Mouse (Mus musculus) frontal cortex, postnatal 36 days (tissue): Measurements from ENCODE around the gene Myh14.

Source experiments
- DNase-seq, 2 experiments: peaks; one replicate each; pipeline ENCODE4 v3.0.0; 2022; ENCODE audit warnings: low spot score in 2 of 2

Gene Myh14

GRCm38 (mm10) chr7:44672193-44672592, 1.6 kb upstream of the Myh14 start:
- DNase-seq, result no peak

GRCm38 (mm10) chr7:44669103-44669502, 1.5 kb downstream of the Myh14 start:
- no peak for DNase-seq

GRCm38 (mm10) chr7:44667996-44668738, 2.5 kb downstream of the Myh14 start:
- no peak for DNase-seq

GRCm38 (mm10) chr7:44666462-44666861, 4.2 kb downstream of the Myh14 start:
- DNase-seq, result no peak

- no peak for DNase-seq
These were observed 5.9 kb downstream of the Myh14 start for GRCm38 (mm10) chr7:44664731-44665130.

- DNase-seq, result no peak
These were observed 7.1 kb downstream of the Myh14 start for GRCm38 (mm10) chr7:44663546-44663945.

GRCm38 (mm10) chr7:44662569-44662968, 8.1 kb downstream of the Myh14 start:
- DNase-seq, result no peak

GRCm38 (mm10) chr7:44662168-44662567, 8.5 kb downstream of the Myh14 start:
- no peak for DNase-seq

GRCm38 (mm10) chr7:44661219-44661618, 9.4 kb downstream of the Myh14 start:
- DNase-seq, result peak; percentile 63 to 89

- DNase-seq, result peak in 1 of 2 experiments; percentile 41
These were observed 15.1 kb downstream of the Myh14 start for GRCm38 (mm10) chr7:44655504-44655903.

GRCm38 (mm10) chr7:44653773-44654172, 16.9 kb downstream of the Myh14 start:
- no peak for DNase-seq

- no peak for DNase-seq
These were observed 19.2 kb downstream of the Myh14 start for GRCm38 (mm10) chr7:44651416-44651815.

- peak; percentile 61 for DNase-seq
These were observed 20.7 kb downstream of the Myh14 start for GRCm38 (mm10) chr7:44649990-44650389.

- DNase-seq, result no peak
These were observed 21.5 kb downstream of the Myh14 start for GRCm38 (mm10) chr7:44649094-44649610.

- no peak for DNase-seq
These were observed 22.9 kb downstream of the Myh14 start for GRCm38 (mm10) chr7:44647729-44648128.

- peak; percentile 73 to 76 for DNase-seq
These were observed 23.5 kb downstream of the Myh14 start for GRCm38 (mm10) chr7:44647042-44647724.

GRCm38 (mm10) chr7:44645951-44646350, 24.7 kb downstream of the Myh14 start:
- DNase-seq, result no peak

GRCm38 (mm10) chr7:44645256-44645655, 25.4 kb downstream of the Myh14 start:
- no peak for DNase-seq

- DNase-seq, result peak in 1 of 2 experiments; percentile 33
These were observed 28.8 kb downstream of the Myh14 start for GRCm38 (mm10) chr7:44641887-44642286.

- DNase-seq, result peak; percentile 57 to 72
These were observed 29.6 kb downstream of the Myh14 start for GRCm38 (mm10) chr7:44640843-44641605.

- DNase-seq, result no peak
These were observed 32.0 kb downstream of the Myh14 start for GRCm38 (mm10) chr7:44638663-44639062.

- peak; percentile 17 to 66 for DNase-seq
These were observed 34.0 kb downstream of the Myh14 start for GRCm38 (mm10) chr7:44636684-44637083.
